Mouse (Mus musculus): ENCODE measurements around the gene Mpped1.
A peak's percentile ranks its signal among the peaks of the same experiment; 100 is the strongest.

Mpped1 gene

DNA sequence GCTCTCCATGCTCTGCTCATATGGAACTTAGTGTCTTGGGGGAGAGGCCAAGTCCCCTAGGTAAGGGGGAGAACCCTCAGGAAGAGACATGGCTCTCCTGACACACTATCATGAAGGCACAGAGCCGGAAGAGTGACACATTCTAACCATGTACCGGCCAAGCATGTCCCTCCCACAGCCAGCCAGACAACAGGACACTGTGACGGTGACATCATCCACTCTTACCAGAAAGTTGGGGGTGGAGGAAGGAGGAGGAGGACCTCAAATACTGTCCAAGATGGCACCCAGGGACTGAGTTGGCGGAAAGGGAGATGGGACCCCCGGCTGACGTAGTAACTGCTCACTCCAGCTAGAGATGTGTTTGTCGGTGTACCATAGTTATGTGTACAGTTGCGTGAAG is 104.6 kb downstream of the Mpped1 start:
- peak; percentile 57; the same call in 1 of the 2 replicates for ATAC-seq (ENCODE audit: low TSS enrichment)

DNA sequence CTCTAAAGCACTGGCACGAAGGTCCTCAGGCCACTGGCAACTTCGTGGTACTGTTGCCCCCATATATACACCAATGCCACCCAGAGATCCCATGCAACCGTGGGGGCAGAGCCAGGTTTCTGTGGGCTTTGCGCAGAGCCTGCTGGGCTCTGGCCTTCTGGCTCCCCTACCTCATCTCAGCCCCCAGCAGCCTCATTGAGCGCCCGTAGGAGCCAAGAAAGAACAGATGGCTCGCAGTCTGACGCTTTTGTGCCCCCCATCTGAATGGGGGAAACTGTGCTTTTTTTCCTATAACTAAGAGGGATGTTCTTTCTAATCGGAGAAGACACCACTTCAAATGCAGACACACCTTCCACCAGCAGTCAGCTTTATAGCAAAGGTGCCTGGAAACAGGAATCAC is 105.0 kb downstream of the Mpped1 start:
- no peak for ATAC-seq (ENCODE audit: low TSS enrichment)

- ATAC-seq (ENCODE audit: low TSS enrichment): peak; percentile 27; the same call in 1 of the 2 replicates
Observed at GRCm38 (mm10) chr15:83892871-83893270, 113.6 kb downstream of the Mpped1 start.

- peak; percentile 46 for ATAC-seq (ENCODE audit: low TSS enrichment)
Observed at GRCm38 (mm10) chr15:83894261-83894660, 115.0 kb downstream of the Mpped1 start.

DNA sequence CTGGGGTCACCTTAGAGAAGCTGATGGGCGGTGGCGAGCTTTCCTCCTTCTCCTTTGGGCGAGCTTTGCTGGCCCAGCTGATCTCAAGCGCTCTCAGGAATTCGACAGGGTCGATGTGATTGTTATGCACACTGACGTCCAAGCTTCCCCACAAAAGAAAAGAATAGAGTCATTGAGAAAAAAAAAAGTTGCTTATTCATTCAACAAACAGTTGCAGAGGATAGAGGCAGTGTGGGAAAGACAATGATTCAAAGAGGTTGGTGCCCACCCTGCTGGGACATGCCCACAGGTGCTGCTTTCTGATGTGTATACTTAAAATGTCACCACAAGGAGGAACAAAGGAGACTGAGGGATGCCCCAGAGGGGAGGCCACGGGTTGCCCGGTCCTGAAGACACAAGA is 116.7 kb downstream of the Mpped1 start:
- no peak for ATAC-seq (ENCODE audit: low TSS enrichment)

DNA sequence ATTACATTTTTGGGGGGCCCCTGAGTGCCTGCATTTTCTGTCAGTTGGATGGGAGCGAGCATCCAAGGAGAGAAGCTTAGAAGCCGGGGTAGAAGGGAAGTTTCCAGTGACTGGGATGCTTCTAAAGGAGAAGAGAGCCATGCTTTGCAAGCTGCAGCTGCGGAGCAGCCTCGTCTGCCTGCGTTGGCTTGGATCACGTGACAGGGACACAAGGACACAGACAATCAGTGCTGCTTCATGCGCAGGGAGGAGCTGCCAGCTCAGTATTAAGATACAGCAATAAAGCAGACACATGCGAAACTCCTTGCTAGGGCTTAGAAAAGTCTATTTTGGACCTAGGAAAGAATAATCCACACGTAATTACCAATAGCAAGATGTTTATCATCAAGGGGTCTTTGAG is 118.0 kb downstream of the Mpped1 start:
- peak; percentile 48; the same call in 1 of the 2 replicates for ATAC-seq (ENCODE audit: low TSS enrichment)

- no peak; the same call in 1 of the 2 replicates for ATAC-seq (ENCODE audit: low TSS enrichment)
Observed at GRCm38 (mm10) chr15:83906472-83906871, 127.2 kb downstream of the Mpped1 start.

Data from frontal cortex, adult (tissue).